Mouse (Mus musculus) right cerebral cortex, postnatal 25 days (tissue): ENCODE measurements around the gene Smim20.
A peak's percentile ranks its signal among the peaks of the same experiment; 100 is the strongest.

Source experiments
- DNase-seq: peaks from one replicate; pipeline ENCODE4 v3.0.0; 2022

The Smim20 gene

GRCm38 (mm10) chr5:53268095-53268692 lies 1.3 kb downstream of the Smim20 start:
- DNase-seq: no peak

- DNase-seq: no peak
These were observed 2.9 kb downstream of the Smim20 start for GRCm38 (mm10) chr5:53269799-53270198.

DNA sequence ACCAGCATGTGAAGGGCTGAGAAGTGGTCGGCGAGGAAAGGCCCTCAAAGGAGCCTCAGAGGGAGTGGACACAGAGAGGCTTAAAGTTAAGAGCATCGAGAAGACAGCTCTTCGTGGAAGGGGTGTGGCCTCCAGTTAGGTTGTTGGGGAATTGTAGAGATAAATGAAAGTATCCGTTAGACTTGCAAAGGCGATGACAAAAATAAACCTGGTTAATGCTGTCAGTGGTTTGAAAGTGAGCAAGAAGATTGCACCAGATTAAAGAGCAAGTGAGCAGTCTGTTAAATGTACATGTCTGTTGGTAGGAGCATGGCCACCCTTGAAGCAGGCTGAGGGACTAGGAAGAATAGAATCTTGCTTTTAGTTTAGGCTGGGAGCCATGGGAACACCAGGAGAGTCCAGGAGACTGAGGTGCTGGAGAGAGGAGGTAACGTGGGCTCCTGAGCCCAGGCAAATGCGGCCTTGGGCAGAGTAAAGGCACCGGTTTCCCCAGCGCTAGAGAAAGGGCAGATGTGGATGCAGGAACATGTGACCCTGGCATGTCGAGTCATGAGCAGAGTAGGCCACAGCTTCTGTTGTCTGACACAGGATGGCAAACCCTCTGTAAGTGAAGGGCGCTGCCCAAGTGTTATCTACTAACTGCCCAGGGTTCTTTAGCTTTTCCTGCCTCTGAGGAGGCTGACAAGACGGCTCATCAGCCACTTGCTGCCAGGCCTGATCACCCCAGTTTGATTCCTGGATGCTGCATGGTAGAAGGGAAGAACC lies 4.2 kb downstream of the Smim20 start:
- DNase-seq: no peak

DNA sequence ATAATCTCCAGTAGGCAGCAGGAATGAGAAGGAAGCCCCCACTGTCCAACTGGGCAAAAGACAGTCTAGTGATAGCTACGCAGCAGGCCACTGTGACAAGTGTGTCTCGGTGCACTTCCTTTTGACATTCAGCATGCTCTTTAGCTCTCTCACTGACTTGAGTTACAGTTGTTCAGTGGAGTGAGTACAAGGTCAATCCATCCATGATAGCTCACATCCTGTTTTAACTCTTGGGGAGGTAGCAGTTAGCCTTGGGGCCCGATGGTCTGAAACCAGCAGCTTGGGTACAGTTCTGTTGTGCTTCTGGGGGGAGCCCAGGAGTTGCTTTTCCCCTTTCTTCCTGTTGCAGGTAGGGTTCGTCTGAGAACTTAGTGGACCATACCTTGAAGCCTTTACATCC lies 5.7 kb downstream of the Smim20 start:
- DNase-seq: no peak

DNA sequence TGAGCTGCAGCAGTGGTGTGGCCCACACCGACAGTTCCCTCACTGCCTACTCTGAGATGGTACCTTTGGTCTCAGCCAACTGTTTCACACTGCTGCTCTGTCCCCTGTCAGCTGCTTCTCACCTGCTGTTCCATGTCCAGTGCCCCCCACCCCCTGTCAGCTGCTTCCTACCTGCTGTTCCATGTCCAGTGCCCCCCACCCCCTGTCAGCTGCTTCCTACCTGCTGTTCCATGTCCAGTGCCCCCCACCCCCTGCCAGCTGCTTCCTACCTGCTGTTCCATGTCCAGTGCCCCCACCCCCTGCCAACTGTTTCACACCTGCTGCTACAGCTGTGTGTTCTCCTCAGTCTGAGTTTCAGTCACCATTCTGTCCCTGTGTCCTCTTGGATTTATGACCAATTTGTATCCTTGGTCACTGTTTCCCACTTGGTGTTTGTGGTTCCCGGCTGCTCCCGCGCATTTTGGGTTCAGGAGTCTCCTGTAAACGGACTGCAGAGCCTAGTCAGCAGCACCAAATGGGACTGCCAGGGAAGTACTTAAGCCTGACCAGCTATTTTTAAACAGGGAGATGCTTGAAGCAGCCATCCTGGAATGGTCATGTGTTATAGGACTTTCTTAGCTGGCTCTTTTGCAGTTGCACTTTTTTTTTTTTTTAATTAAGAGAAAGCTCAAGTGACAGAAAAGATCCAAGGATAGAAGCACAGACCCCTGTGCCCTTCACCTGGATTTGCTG lies 7.0 kb downstream of the Smim20 start:
- DNase-seq: no peak

DNA sequence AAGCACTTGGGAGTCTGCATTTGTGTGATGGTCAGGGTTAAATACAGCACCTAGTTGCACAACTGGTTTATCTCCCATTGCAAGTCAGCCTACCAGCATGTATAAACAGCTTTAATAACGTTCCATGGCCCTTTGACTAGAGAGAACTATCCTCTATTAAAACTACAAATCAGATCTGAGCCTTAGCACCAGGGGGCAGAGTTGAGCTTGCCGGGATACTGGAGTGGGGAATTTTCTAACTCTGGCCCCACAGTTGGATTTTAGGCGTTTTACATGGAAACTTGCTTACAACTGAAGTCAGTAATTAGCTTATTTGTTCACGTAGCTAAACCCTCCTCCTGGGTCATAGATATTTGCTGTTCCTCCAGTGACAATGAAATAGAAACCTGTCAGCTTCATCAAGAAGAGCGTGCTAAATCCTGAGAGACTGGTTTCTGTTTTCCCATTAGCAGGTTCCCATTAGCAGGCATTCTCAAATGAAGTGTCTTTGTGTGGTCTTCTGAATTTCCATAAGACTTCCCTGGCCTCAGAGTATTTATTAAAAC lies 8.0 kb downstream of the Smim20 start:
- no peak for DNase-seq

- no peak for DNase-seq
These were observed 8.5 kb downstream of the Smim20 start for GRCm38 (mm10) chr5:53275376-53275775.

DNA sequence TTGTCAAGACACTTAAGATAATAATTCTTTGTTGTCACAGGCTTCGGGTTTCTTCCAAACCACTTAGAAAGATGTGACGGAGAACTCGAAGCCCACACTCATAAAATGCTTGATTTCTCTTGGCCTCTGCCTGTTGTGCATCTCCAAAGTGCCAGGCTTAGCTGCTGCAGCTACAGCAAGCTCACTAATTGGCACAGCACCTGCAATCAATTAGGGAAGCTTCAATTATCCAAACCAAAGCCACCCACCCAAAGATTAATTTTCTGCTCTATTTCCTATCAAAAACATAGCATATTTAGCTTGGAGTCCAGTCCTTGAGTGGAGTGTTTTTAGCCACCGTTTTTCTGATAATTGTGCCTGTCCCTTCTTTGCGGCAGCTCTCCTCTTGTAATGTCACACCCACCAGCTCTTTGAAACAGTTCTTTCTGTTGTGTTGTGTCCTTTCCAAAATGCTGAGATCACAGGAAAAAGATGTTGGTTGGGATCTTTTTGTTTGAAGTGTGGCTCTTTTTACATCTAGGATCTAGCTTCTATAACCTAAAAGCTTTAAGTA lies 9.7 kb downstream of the Smim20 start:
- DNase-seq: no peak

GRCm38 (mm10) chr5:53277716-53278263 lies 10.9 kb downstream of the Smim20 start:
- no peak for DNase-seq

- DNase-seq: no peak
These were observed 12.4 kb downstream of the Smim20 start for GRCm38 (mm10) chr5:53279216-53279813.

DNA sequence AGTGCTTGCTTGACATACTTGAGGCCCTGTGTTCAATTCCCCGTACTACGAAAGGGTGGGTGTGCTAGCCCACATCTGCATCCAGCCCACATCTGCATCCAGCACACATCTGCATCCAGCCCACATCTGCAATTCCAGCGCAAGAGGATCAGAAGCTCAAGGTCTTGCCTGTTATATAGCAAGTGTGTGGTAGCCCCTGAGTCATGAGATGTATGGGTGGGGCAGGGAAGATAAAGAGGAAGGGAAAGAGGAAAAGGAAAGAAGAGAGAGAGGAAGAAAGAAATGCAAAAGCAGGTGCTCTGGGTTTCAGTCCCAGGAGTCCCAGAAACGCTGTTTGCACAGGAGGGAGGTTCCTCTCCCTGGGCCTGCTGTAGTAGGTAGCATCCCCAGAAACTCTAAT lies 15.6 kb downstream of the Smim20 start:
- no peak for DNase-seq

- DNase-seq: no peak
These were observed 19.5 kb downstream of the Smim20 start for GRCm38 (mm10) chr5:53286406-53286805.

DNA sequence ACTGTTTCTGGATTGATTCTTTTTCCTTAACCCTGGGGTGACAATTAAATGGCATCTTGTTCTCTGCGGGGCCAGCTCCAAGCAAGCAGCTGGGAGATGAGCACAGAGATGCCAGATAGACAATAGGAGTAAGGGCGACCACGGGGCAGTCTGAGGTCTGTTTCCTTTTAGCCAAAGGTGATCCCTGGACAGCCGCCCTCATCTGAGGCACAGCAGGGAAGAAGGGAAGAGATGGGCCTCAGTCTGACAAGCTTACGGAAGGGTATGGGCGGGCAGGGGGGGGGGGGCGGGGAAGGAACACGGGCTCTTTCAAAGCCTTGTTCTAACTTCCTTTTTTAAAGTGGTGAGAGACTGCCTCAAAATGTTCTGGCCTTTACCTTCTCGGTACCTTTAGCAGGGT lies 22.6 kb downstream of the Smim20 start:
- DNase-seq: no peak

- peak; percentile 18 for DNase-seq
These were observed 27.7 kb downstream of the Smim20 start for GRCm38 (mm10) chr5:53294627-53295026.

- no peak for DNase-seq
These were observed 30.1 kb downstream of the Smim20 start for GRCm38 (mm10) chr5:53296961-53297360.

- no peak for DNase-seq
These were observed 34.6 kb downstream of the Smim20 start for GRCm38 (mm10) chr5:53301496-53301895.

DNA sequence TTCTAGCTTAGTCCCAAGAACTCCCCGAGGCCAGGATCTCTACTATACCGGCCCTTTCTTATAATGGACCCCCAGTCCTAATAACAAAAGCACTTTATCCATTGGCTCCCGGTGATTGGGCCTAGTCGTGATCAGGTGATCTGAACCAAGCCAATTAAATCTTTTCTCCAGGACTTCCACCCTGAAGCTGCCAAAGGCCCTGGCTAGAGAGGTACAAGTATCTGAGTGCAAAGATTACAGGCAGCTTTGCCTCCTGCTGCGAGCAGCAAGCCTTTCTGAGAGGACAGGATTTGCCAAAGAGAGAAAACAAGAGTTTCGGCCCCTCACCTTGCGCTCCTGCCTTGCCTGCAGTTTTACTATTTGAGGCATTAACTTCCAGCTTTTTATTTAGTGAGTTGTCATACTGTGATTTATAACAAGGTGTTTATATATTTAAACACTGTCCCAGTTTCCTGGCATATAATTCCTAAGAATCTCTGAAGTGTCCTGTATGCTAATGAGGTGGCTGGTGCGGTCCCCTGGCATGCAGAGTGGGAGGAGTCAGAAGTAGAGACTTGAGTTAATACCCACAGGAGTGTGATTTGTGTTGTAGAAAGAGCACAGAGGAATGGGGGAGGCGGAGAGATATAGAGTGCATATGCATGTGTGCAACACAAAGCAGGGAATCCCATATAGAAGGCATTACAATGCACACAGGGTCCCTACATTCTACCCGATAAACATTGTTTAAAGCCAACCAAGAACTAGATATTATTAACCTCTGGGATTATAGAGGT lies 36.2 kb downstream of the Smim20 start:
- DNase-seq: no peak

- no peak for DNase-seq
These were observed 37.1 kb downstream of the Smim20 start for GRCm38 (mm10) chr5:53303941-53304340.

DNA sequence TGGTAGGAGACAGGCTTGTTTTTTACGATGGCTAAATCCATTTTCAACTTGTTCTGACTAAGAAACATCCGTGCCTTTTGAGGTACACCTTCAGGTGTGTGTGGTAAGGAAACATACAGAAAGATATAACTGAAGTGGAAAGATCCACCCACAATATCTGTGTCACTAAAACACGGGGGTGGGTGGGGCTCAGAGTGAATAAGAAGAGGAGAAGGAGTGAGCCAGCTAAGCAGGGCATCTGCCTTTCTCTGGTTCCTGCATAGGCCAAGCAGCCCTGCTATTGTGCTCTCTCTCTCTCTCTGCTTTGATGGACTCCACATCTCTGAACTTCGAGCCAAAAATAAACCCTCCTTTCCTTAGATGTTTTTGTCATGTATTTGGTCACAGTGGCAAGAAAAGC lies 38.1 kb downstream of the Smim20 start:
- no peak for DNase-seq

DNA sequence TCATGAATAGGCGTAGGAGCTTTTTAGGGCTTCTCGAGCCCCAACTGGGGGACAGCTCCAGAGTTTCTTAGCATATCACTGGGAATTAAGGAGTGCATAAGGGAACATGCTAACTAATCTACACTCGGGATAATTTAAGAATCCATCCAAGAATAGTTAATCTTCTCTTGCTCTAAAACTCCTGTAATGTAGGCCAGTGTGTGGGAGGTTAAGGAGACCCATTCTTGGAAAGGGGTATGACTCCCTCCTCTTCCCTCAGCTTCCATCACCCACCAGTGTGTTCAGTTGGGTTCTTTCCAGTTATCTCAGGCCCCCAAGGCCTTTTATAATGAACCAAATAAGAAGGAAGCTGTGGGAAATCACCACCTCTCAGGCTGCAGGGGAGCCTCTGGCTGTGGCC lies 40.0 kb downstream of the Smim20 start:
- DNase-seq: no peak

GRCm38 (mm10) chr5:53307437-53307836 lies 40.6 kb downstream of the Smim20 start:
- DNase-seq: no peak
